Mouse (Mus musculus) thymus, postnatal 25 days (tissue): ENCODE data around the gene Pomp.
A peak's percentile ranks its signal among the peaks of the same experiment; 100 is the strongest.

ENCODE experiments used
- DNase-seq: peaks from one replicate; pipeline ENCODE4 v3.0.0; 2022

Pomp gene

GRCm38 (mm10) chr5:147860449-147861261, at the start of gene Pomp:
Gene Pomp, plus strand, starts transcription at chr5:147860461.
- peak; percentile 90 for DNase-seq

GRCm38 (mm10) chr5:147812255-147813040, 47.8 kb upstream of the Pomp start:
- no peak for DNase-seq

- DNase-seq = no peak
Observed at GRCm38 (mm10) chr5:147814971-147815370, 45.3 kb upstream of the Pomp start.

- no peak for DNase-seq
Observed at GRCm38 (mm10) chr5:147815592-147815991, 44.7 kb upstream of the Pomp start.

GRCm38 (mm10) chr5:147816465-147816864, 43.8 kb upstream of the Pomp start:
- no peak for DNase-seq

- DNase-seq = no peak
Observed at GRCm38 (mm10) chr5:147817747-147818496, 42.3 kb upstream of the Pomp start.

- no peak for DNase-seq
Observed at GRCm38 (mm10) chr5:147818866-147819265, 41.4 kb upstream of the Pomp start.

- no peak for DNase-seq
Observed at GRCm38 (mm10) chr5:147819895-147820294, 40.4 kb upstream of the Pomp start.

GRCm38 (mm10) chr5:147824021-147824605, 36.1 kb upstream of the Pomp start:
- DNase-seq = no peak

GRCm38 (mm10) chr5:147825375-147825969, 34.8 kb upstream of the Pomp start:
- no peak for DNase-seq

- no peak for DNase-seq
Observed at GRCm38 (mm10) chr5:147826091-147826490, 34.2 kb upstream of the Pomp start.

- DNase-seq = no peak
Observed at GRCm38 (mm10) chr5:147826546-147826945, 33.7 kb upstream of the Pomp start.

- DNase-seq = no peak
Observed at GRCm38 (mm10) chr5:147828846-147829245, 31.4 kb upstream of the Pomp start.

- no peak for DNase-seq
Observed at GRCm38 (mm10) chr5:147832842-147833241, 27.4 kb upstream of the Pomp start.

- no peak for DNase-seq
Observed at GRCm38 (mm10) chr5:147834841-147835500, 25.3 kb upstream of the Pomp start.

GRCm38 (mm10) chr5:147839418-147839817, 20.8 kb upstream of the Pomp start:
- DNase-seq = no peak

GRCm38 (mm10) chr5:147843340-147843739, 16.9 kb upstream of the Pomp start:
- DNase-seq = no peak

- no peak for DNase-seq
Observed at GRCm38 (mm10) chr5:147845319-147845718, 14.9 kb upstream of the Pomp start.

GRCm38 (mm10) chr5:147847361-147847760, 12.9 kb upstream of the Pomp start:
- DNase-seq = no peak

- DNase-seq = peak; percentile 31
Observed at GRCm38 (mm10) chr5:147848164-147848863, 11.9 kb upstream of the Pomp start.

GRCm38 (mm10) chr5:147850194-147850593, 10.1 kb upstream of the Pomp start:
- no peak for DNase-seq
